Mouse (Mus musculus) heart, postnatal 25 days (tissue): ENCODE measurements around the gene Larp1b. TPM values are rescaled to one million over a fixed set of nuclear protein-coding genes. Genes with fewer than 3 reads are reported as not detected.
A peak's percentile ranks its signal among the peaks of the same experiment; 100 is the strongest.

ENCODE experiments used
- DNase-seq: peaks from one replicate; pipeline ENCODE4 v3.0.0; 2022; ENCODE audit warnings: low spot score
- intact Hi-C: fragments of 180-260 bp; cut with DNase I; formaldehyde crosslinking; loops from one replicate; pipeline ENCODE4 v1.15.1; 2025
- total RNA-seq, 2 experiments: library from RNA; stranded (reverse); gene quantifications; 2 replicates each; pipeline ENCODE4 v1.2.3; 2021

Larp1b gene
- total RNA-seq, 2 experiments from 2014 or later = 70.7 to 75.7 TPM

DNA sequence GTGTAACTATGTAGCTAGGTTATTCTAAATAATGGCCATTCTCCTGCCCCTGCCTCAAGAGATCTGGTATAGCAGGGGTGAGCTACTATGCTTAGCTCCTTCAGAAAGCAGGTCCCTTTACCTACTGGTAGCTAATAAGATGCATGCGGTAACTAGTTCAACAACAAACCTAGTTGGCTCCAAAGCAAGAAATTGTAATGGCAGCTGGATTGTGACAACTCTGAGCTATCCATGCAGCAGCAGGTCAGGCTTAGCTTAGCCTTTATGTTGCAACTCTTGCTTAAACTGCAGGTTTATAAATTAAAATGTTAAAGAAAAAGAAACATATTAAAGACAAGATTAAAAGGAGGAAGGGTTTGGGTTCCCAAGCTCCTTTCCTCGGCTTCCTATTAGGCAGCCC, 129.0 kb downstream of the Larp1b start:
- DNase-seq = no peak
- intact Hi-C loops = no loop called here

DNA sequence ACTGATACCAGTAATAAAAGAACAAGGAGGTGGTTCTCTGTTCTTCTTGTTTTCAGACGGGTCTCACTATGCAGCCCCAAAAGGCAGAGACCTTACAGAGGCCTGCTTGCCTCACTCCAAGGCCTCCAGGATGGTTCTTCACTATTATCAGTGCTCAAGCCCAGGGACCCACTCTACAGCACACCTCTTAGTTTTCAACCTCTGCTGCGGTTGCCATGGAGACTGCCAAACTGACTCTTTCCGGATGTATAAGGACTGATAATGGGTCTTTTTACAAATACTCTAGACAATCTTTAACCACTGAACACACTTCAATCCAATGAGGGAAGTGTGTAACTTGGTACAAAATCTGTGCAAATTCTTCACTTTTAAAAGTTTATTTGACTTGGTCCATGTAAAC, 131.1 kb downstream of the Larp1b start:
- no peak for DNase-seq
- intact Hi-C loops = loop anchor here (5.0 to 10.0 kb wide), 3 partner anchors 133 to 662 kb away; partner anchors contain the start of genes D3Ertd751e, Hspa4l, Larp1b and Sclt1

DNA sequence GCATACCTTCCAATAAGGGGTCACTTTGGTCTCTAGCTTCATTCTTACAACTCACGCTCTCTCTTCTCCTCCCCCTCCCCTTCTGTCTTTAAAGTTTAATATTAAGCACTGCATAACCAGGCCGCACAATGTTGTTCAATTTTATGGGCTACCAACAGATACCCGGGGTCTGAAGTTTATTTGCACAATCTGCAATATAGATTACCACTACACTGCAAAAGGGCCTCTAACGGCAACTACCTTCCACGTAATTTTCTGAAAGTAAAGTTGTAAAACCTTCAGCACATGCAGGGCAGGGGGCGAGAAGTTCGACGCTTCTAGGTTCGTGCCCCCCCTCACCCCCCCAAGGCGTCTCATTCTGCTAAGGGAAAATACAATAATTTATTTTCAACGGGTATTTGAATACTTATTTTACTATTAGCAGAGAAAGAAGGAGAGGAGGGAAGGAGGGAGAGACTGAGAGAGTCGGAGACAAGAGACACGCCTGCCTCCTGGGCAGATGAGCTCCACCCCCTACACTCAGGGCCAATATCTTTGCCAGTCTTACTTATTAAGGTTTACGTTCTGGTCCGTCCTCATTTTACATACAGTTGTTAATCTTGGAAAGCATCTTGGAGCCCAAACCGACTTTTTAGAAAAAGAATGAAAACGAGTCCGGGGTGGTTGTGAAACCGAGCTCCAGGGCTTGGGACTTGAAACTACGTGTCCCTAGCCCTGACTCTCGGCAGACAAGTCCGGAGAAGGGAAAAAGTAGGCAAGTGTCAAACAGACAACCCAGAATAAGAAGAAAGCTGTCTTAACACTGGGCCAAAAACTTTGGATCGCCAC, 132.1 kb downstream of the Larp1b start:
- intact Hi-C loops = loop anchor here (5.0 to 10.0 kb wide), 3 partner anchors 134 to 661 kb away; partner anchors contain the start of genes D3Ertd751e, Hspa4l, Larp1b and Sclt1
- no peak for DNase-seq

- intact Hi-C loops = loop anchor here (5.0 to 10.0 kb wide), 3 partner anchors 135 to 660 kb away; partner anchors contain the start of genes D3Ertd751e, Hspa4l, Larp1b and Sclt1
- peak; percentile 4 for DNase-seq
Measured at GRCm38 (mm10) chr3:41082520-41082884, 132.9 kb downstream of the Larp1b start.

- intact Hi-C loops = loop anchor here (5.0 to 10.0 kb wide), 3 partner anchors 136 to 659 kb away; partner anchors contain the start of genes D3Ertd751e, Hspa4l, Larp1b and Sclt1
- peak; percentile 97 for DNase-seq
Measured at GRCm38 (mm10) chr3:41082885-41083789, 133.5 kb downstream of the Larp1b start, which contains the start of gene Pgrmc2. TSS of gene Pgrmc2 (minus strand) at chr3:41083046.

- intact Hi-C loops = loop anchor here (5.0 to 10.0 kb wide), 3 partner anchors 136 to 659 kb away; partner anchors contain the start of genes D3Ertd751e, Hspa4l, Larp1b and Sclt1
- no peak for DNase-seq
Measured at GRCm38 (mm10) chr3:41083790-41084112, 134.1 kb downstream of the Larp1b start.

- intact Hi-C loops = loop anchor here (5.0 to 10.0 kb wide), 3 partner anchors 137 to 658 kb away; partner anchors contain the start of genes D3Ertd751e, Hspa4l, Larp1b and Sclt1
- no peak for DNase-seq
Measured at GRCm38 (mm10) chr3:41084421-41084820, 134.8 kb downstream of the Larp1b start.

DNA sequence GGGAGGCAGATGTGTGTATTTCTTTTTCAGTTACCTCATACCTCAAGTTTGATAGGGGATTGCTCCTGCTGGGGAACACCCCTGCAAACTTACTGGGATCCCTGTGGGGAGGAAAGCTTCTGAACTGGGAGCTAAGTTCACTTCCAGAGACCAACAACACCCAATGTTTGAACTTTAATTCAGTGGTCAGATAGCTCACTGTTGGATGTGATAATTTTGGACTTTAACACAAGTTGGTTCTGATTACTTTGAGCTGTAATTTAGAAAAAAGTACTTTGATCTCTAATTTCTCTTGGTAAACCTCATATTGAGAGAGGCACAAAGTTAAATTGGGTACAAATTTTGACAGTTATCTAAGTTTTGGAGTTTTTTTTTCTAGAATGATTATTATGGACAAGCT, 137.4 kb downstream of the Larp1b start:
- no peak for DNase-seq
- intact Hi-C loops = loop anchor here (10.0 kb wide), 1 partner anchor 342 kb away; the partner anchor contains the start of gene Hspa4l

Other genes starting within 250 kb of the Larp1b start
- gene Slc25a31, start 241.0 kb upstream of the Larp1b start, total RNA-seq = under 1 TPM in 1 of 2 experiments, not detected in 1; 0.11 TPM
- 10 to 100 TPM; 45.8 to 60.2 TPM for gene Hspa4l, start 205.3 kb upstream of the Larp1b start, total RNA-seq
- 1 to 10 TPM; 1.7 to 2.8 TPM for gene Plk4, start 149.8 kb upstream of the Larp1b start, total RNA-seq
- gene Mfsd8, start 102.9 kb upstream of the Larp1b start, total RNA-seq = 10 to 100 TPM; 13.5 to 16.0 TPM
- 10 to 100 TPM; 93.0 to 98.8 TPM for gene Abhd18, start 102.9 kb upstream of the Larp1b start, total RNA-seq
- gene 1700034I23Rik, start 47.3 kb upstream of the Larp1b start, total RNA-seq = not detected
- gene Pgrmc2, start 133.2 kb downstream of the Larp1b start, total RNA-seq = 10 to 100 TPM; 27.5 to 30.1 TPM